Mouse (Mus musculus) frontal cortex, postnatal 14 days (tissue): Measurements from ENCODE around the gene Rpl21.

Experiments used
- DNase-seq, 2 experiments: peaks; one replicate each; pipeline ENCODE4 v3.0.0; 2022; ENCODE audit warnings: low spot score in 2 of 2

Rpl21 gene

DNA sequence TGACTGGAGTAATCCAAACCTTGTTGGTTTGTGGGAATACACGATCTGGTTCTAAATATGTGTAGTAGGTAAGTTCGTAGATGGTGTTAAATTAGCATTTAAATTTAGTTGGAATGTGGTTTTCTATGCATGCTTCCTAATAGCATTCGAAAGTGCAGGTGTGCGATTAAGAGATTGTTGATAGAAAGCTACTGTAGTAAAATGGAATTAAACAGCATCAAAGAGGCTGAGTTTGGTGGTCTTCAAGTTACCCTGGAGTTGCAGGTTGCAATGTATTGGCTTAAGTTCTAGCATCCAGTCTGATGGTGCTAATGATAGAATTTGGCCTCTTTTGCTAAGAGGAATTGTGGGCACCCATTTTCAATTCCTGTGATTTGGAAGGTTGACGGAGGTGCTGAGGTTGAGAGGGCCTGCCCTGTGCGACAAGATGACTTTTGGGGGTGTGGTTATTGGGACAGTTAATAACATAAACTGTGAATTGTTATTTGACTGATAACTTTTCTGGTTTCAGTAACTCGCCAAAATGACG lies 1.0 kb downstream of the Rpl21 start:
- no peak for DNase-seq

DNA sequence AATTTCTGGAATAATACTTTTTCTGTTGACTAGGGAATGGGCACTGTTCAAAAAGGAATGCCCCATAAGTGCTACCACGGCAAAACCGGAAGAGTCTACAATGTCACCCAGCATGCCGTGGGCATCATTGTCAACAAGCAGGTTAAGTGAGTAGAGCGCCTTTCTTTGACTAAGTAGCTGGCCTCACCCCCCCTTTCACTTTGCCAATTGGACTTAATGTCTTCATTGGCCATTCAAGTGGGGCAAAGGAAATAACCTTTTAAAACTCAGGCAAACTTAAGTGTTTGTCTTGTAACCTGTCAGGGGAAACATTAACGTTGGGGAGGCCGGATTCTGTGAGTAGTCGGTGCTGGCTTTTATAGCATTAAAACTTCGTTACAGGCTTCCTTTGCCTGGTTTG lies 2.3 kb downstream of the Rpl21 start:
- no peak for DNase-seq

DNA sequence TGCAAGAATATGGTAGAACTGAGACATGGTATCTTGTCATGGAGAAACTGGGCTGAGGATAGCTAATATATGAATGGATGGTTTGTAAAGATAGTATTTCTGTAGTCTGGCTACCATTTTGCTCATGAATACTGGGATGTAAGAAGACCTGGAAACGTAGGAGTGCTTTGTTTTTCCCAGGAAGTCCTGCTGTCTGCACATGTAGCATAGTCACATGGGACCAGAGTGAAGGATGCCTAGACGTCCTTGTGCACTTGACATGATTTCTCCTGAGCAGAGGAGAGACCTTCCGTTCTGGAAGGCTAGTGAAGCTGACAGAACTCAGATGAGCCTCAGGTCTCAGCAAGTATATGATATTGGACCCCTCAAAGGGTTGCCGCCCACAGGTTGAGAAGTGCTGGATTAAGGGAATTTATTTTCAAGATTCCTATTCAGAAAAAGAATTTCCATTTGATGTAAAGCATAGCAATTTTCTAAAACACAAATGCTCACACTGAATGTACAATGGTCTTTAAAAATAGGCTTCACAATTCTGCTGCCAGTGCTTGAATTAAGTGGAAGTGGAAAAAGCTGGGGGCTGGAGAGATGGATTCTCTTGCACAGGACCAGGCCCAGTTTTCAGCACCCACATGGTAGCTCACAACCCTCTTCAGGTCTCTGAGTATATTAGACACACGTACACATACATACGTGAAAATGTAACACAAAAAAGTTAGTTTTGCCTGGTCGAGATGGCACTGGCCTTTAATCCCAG lies 5.5 kb downstream of the Rpl21 start:
- no peak for DNase-seq

DNA sequence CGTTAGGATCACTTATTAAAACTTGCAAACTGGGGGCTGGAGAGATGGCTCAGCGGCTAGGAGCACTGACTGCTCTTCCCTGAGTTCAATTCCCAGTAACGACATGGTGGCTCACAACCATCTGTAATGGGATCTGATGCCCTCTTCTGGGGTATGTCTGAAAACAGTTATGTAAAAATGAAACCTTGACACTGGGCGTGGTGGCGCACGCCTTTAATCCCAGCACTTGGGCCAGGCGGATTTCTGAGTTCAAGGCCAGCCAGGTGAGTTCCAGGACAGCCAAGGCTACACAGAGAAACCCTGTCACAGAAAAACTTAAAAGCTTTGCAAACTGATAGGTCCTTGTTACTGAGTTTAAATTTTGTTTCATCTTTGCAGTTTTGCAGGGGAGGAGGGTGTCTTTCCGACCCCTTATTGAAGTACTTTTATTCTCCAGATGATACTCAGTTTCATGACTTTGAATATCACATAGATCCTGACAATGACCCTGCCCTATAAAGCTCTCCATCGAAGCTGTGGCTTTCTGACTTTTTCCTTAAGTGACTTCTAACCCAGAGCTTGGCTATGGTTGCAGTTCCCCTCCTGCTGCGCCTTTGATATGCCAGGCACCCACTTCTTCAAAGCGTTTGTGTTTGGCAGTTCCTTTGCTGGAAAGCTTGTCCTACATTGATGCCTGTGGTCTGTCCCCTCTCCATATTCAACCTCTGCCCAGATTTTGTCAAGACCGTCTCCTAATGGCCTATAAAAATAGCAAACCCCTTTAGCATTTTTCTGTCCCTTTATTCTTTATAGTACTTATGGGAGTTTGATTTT lies 6.4 kb downstream of the Rpl21 start:
- no peak for DNase-seq

DNA sequence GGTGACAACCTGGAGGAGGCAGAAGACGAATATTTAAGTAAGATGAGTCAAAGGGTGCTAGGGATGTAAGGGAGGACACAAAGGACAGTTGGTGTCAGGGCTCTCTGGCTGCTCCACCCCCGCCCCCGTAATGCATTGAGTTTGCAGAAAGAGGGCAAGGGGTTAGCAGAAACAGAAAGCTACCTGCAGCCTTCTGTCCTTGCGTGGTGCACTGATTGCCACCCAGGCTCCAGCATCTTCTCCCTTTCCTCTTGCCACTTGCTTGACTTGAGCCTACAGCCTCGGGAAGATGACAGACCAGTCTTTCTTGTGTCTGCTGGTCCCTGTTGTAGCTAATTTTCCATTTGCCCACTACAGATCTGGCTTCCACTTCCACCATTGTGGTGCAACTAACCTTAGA lies 7.1 kb downstream of the Rpl21 start:
- DNase-seq, result no peak

DNA sequence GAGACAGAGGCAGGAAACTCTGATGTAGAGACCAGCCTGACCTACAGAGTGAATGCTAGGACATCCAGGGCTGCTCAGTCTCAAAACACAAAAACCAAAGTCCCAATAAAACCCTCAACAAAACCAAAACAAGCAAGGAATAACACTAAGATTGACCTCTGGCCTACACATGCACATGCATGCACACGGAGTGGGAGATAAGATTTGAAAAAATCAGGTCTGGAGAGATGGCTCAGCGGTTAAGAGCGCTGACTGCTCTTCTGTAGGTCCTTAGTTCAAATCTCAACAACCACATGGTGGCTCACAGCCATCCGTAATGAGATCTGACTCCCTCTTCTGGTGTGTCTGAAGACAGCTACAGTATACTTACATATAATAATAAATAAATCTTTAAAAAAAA lies 7.7 kb downstream of the Rpl21 start:
- DNase-seq, result no peak

DNA sequence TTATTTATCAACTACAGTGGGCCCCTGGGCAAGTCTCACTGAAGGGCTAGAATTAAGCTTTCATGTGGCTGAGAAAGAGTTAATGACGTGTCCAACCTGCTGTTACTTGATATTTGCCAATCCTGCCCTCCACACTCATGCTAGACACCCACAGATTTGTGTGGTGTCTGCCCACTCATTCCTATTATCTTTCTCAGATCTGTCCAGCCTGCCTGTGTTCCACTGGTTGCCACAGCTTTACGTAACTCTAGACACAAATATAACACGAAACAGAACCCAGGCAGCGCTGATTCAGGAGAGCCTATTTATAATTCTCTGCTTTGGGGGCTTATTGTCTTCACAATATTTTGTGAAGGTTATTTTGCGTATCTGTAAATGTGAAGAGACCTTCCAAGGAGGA lies 8.6 kb downstream of the Rpl21 start:
- no peak for DNase-seq

DNA sequence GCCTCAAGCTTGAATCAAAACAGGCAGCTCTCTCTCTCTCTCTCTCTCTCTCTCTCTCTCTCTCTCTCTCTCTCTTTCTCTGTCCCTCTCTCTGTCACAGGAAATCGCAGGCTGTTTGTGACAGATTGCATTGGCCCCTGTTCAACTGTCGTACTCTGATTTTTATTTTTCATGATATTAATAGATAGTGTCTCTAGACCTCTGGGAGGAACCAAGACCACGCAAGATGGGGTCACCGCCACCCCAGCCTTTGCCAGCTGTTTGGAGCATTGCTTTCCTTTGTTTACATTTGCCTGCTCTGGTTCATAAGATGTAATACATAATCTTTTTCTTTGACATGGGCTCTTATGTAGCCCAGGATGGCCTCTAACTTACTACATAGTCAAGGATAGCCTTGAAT lies 9.3 kb downstream of the Rpl21 start:
- DNase-seq, result no peak

DNA sequence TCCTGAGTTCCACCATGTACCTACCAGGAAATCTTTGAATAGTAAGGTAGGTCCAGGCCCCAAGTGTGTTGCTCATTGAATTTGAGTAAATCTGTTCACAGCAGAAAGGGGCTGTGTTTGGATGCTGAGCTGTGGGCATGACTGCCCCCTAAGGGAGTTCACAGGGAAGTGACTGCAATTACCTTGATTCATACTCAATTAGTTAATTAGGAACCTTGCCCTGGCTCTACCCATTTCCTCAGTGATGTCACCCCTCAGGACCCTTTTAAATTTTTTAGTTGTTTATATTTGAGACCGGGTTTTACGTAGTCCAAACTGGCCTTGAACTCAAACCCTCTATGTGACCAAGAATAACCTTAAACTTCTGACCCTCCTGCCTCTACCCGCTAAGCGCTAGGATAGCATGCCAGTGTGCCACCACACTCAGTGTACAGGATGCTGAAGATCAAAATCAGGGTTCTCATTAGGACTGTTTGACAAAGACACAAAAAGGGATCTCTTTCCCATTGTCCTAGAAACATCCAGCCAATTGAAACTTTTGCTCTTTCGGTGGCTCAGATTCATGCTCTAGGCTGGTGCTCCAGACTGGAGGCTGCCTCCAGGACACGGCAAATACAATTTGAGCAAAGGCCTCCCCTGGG lies 11.7 kb downstream of the Rpl21 start:
- DNase-seq, result no peak

DNA sequence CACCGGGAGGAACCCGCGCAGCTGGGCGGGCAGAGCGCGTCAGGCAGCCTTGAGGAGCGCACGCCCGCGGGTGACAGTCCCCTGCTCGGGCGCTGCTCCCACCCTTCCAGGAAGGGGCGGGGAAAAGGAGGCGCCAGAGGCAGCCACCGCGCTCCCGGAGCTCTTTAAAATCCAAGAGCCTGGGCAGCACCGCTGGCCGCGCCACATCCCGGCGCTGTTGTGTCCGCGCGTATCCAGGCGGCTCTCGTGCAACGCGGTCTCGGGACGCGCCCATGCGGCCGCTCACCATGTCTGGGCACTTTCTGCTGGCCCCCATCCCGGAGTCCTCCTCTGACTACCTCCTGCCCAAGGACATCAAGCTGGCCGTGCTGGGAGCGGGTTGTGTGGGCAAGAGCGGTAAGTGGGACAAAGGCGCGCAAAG lies 12.3 kb downstream of the Rpl21 start, which contains the start of gene Rasl11a:
TSS of gene Rasl11a (plus strand) at position 127 of the 421 bp plus-strand sequence.
- peak; percentile 61 to 71 for DNase-seq

DNA sequence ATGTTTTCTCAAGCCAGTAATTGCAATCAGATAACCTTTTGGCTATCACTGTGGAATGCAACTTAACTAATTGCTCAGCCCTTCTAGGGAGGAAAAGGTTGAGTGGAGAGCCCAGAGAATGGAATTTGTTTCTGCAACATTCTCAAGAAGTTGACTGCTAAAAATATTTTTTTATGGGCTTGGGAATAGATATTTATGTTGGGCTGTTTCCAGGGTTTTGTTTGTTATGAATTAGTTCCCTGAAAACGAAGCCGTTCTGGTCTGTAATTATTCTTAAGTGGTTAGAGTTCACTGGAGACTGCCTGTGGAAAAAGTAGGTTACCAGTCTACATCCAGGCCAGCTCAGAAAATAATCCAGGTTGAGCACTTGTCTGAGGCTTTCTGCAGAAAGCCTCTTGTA lies 13.8 kb downstream of the Rpl21 start:
- DNase-seq, result no peak

DNA sequence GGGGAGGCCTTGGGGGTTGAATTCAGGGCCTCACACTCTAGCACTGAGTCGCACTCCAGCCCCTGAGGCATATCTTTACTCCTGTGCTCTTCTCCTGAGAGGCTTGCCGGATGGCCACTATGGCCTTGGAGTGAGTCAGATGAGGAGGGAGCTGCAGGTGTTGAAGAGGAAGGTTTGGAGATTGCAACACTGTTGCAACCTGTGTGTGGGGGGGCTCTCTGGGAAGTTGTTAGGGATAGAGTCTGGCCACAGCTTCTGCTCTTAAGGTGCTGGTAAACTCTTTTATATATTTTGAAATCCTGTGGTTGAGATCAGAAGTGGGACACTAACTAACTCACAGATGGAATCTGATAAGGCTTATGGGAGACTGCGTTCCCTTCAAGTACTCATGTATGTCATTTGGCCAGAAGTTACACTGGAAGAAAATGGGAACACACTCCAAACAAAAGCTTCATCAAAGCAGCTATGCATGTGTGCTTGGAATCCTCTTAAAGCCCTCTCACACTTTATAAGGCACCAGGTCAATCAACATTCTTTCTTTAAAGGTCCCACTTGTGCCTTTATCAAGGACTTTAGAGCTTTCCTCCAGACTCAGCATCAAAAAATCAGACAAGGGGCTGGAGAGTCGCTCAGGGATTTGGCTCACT lies 16.4 kb downstream of the Rpl21 start:
- DNase-seq, result no peak

DNA sequence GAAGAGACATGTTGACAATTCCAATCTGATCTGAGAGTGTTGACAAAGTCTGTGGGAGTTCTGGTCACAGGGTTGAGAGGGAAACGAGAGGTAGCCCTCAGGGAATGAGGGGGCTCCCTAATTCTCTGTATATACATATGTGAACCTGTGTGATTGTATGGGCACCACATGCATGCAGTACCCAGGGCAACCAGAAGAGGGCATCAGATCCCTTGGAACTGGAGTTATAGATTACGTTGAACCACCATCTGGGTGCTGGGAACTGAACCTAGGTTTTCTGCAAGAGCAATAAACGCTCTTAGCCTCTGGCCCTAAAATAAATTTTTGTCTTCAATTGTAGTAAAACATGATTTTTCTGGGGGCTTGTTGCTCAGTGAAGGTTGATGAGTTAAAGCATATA lies 23.4 kb downstream of the Rpl21 start:
- DNase-seq, result no peak

DNA sequence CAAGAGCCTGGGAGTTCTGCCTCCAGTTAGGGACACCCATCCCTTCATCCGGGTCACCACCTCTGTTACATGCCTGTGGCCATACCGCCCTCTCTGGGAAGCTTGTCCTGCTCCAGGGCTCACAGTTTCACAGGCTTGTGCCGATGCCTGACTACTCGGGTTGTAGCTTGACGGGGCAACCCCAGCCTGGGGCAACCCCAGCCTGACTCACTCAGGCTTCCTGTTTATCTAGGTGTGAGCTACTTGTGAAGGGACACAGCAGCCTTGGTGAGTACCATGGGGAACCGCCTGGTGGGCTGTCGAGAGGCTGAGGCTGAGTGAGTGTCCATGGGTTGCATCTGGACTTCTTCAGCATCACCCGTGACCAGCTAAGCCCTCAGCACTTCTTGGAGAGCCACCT lies 24.9 kb downstream of the Rpl21 start:
- no peak for DNase-seq

DNA sequence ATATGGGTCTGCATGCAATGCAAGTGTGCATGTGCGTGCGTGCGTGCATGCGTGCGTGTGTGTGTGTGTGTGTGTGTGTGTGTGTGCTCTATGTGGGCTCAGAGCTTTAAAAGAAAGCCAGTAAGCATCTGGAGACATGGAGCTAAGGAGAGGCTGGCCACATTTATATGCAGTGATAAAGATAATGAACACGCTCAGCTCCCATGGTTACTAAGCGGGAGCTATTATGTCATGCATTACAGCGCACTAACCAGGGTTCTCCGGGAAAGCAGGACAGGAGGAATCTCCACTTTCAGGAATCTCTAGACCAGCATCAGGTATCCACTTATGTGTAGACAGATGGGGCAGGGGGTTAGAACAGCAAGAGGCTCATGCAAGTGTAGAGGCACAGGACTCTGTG lies 26.1 kb downstream of the Rpl21 start:
- DNase-seq, result no peak

DNA sequence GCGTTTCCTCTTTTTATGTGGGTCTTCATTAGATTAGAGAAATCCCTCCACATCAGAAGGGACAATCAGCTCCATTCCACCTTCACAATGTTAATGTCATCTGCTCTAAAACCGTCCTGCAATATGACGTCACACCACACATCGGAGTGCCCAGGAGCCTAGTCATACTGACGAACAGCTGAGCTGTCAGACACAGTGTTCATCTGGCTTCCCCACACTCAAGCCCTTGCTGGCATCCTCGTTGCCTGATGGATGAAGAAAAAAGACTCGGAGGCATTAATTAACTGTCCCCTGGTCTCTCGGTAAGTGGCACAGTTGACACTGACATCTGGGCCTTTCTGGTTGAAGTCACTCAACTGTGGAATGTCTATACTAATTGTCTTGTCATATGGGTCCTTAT lies 26.6 kb downstream of the Rpl21 start:
- DNase-seq, result no peak

DNA sequence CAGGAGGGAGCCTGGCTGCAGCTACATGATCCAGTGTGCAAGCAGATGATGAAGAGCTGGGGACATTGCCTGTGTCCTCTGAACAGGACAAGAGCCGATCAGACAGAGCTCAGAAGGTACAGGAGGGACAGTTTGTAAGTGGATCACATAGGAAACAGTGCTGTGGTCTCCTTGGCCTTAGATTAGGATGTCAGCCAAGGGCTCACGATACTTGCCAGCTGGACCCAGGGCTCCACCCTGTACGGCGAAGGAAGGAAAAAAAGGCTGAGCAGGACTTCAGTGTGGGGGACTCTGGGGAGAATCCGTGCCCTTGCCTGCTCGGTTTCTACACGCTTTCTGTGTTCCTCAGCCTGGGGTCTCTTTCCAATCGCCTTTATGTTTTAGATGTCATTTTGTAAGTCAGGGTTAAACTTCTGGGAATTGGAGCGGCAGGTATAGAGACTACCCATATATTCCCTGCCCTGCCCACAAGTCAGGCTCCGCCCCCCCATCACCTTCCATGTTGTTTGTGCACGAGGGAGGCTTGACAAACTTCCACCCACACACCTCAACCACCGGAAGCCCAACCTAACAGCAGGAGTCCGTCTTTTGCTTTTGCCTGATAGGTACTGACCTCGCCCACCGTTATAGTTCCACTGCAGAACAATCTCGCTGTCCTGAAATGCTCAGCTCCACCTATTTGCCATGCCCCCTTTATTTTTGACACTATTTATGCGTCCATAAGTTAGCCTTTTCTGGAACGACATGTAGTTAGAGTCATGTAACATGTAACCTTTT lies 27.7 kb downstream of the Rpl21 start:
- no peak for DNase-seq

DNA sequence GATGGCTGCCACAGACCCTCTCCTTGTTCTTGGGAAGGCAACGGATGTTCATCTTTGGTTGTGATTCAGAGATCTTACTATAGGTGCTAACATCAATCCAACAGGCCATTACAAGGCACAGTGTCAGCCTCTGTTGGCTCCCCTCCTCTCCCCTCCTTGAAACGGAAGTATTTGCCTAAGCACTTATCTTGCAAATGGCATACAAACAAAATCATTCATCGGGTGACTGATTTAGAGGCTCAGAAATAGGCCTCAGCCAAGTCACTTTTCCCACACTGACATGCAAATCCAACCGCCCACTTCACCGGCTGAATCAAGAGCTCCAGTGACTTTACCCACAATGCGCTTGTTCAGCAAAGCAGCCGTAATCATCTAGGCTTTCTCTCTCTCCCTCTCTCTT lies 28.9 kb downstream of the Rpl21 start:
- peak; percentile 52 to 64 for DNase-seq

DNA sequence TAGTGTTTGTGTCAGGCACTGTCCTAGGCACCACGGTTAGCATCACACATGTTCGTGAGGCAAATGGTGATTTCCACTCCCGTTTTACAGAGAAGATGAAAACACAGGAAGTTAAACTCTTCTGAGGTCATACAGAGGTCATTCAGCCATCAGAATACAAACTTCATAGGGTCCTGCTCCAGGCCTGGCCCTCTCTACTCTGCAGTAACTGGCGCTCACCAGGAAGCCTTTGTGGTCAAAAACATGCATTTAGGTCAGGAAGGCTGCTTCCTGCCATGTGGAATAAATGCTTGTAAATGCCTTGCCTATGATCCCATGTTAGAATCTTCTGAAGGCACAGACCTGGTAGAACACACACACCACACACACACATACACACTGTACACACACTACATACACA lies 32.8 kb downstream of the Rpl21 start:
- DNase-seq, result no peak

DNA sequence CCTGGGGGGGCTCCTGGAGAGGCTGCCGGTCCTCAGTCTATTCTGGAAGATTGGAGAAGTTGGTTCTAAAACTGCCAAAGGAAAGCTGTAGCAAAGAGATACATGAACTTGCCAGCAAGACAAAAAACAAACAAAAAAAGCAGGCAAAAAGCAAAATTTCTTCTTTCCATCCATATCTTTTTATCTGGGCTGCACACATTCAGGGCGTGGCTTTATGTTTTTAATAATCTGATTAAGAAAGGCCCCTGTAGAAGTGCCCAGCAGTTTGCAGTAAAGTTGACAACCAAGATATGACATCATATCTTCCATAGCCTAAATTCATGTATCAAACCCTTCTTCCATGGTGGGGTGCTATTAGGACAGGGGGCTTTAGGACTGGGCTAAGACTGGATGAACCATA lies 33.6 kb downstream of the Rpl21 start:
- DNase-seq, result no peak

DNA sequence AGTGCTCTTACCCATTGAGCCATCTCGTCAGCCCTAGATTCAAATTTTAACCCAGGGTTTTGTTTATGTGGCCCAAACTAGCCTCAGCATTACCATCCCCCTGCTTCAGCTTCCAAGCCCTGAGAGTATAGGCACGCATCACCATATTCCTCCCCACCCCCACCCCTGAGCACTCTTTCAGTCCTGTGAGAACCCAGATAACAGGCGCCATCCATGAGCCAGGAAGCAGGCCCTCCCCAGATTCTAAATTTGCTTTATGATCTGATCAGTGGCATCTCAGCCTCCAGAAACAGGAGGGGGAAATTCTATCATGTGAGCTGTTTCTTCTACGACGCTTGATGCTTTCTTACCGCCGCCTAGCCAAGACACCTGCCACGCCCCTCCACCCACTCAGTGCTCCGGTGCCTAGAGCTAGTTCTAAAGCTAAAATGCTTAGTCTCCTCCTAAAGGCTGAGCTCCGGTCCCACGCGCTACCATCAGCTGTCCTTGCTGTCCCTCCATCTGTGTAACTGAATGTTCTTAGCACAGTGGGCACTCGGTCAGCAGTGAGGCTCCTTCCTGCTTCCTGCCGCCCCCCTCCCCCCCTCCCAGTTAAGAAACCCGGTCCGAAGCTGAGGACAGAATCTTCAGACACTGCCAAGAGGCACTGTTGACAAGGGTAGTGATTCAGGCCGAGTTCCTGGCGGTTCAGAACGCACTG lies 34.7 kb downstream of the Rpl21 start:
- DNase-seq, result peak; percentile 80 to 84
